Mouse (Mus musculus): ENCODE data around the gene Sycp2l. TPM values are rescaled to one million over a fixed set of nuclear protein-coding genes. Genes with fewer than 3 reads are reported as not detected.
A peak's percentile ranks its signal among the peaks of the same experiment; 100 is the strongest.
"Not testable (repeated sequence)": the region's sequence is repeated elsewhere in the genome, so short reads cannot be mapped to it uniquely, and the experiment has no call there.

The Sycp2l gene
- polyA plus RNA-seq, 1 experiment from 2014 or later, result not detected

DNA sequence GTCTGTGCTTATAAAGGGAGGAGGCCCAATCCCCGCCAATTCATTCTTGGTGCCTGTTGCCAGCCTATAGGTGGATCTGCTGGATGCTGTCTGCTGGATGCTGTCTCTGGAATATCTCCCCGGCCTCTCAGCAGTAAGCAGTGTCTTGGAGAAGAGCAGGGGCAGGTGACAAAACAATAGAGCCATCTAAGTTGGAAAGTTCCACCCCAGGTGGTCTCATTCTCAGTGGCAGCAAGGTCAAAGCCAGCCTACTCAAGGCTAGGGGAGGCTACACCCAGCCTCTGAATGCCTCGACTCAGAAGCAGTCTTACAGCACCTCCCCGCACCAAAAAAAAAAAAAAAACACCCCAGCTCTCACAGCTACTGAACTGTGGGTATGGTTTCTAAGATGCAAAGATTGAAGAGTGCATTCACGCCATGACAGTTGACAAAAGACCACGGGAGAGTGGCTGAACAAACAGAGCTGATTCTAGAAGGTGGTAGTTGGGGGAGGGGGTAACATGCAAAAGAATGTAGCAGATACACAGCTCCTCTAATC lies 31.4 kb downstream of the Sycp2l start:
- ATAC-seq (ENCODE audit: low read depth), result no peak
- Histone ChIP-seq H3K36me3 (no peaks in the 10 kb centered on the region), H3K9ac (no peak overlapping the region), H3K4me1 (replicated peaks) (no peaks in the 10 kb centered on the region), H3K4me3 (no peak overlapping the region), H3K27me3 (no peaks in the 10 kb centered on the region), H3K9me3 (no peaks in the 10 kb centered on the region), H3K27ac (replicated peaks) (no peak overlapping the region), H3K4me2 (no peak overlapping the region)
- WGBS, result 59% methylated on average over 6 of the region's 6 CpGs

DNA sequence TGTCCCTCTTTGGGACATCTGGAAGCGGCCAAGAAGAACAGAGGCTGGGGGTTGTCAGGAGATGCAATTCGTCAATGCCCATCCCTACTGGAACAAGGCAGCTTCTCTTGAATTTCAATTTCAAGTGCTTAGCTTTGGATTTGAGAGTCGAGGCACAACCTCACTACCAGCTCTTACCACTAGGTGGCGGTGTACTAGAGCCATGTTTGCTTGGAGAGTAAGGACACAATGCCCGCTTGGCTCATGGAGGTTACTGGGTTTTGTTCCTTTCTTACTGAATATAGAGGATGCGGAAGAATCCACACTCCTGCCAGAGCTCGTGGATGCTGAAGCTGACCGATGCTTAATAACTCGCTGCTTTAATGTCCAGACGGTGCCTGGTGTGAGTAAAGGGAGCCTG lies 32.2 kb downstream of the Sycp2l start:
- ATAC-seq (ENCODE audit: low read depth), result no peak
- H3K9ac ChIP-seq, result no peak overlapping the region
- no peak overlapping the region for H3K27ac ChIP-seq (replicated peaks)
- H3K27me3 ChIP-seq, result no peaks in the 10 kb centered on the region
- H3K9me3 ChIP-seq, result no peaks in the 10 kb centered on the region
- H3K4me1 ChIP-seq (replicated peaks), result no peaks in the 10 kb centered on the region
- no peak overlapping the region for H3K4me3 ChIP-seq
- no peak overlapping the region for H3K4me2 ChIP-seq
- 79% methylated on average over 10 of the region's 10 CpGs for WGBS
- H3K36me3 ChIP-seq, result no peaks in the 10 kb centered on the region

DNA sequence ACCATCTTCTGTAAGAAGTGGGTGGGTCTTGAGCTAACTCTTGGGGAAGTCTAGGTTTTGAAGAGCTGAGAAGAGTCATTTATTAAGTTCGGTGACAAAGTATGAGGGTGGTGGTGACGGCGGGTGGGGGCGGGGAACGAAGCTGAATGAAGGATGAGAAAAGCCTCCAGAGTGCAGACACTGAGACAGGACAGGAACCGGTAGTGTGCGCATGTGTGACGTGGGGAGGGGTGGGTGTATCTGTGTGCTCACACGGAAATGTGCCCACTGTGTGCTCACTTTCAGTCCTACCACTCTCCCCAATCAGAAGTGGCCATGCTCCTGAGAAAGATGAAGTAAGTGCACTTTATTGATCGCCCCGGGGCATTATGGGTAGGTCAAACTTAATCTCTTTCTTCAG lies 39.0 kb downstream of the Sycp2l start:
- Histone ChIP-seq H3K4me2 (no peak overlapping the region), H3K9ac (no peak overlapping the region), H3K4me3 (no peak overlapping the region), H3K36me3 (no peaks in the 10 kb centered on the region), H3K9me3 (no peaks in the 10 kb centered on the region), H3K27me3 (no peaks in the 10 kb centered on the region), H3K27ac (replicated peaks) (no peak overlapping the region), H3K4me1 (replicated peaks) (no peaks in the 10 kb centered on the region)
- WGBS, result 87% methylated on average over 11 of the region's 11 CpGs
- no peak for ATAC-seq (ENCODE audit: low read depth)

DNA sequence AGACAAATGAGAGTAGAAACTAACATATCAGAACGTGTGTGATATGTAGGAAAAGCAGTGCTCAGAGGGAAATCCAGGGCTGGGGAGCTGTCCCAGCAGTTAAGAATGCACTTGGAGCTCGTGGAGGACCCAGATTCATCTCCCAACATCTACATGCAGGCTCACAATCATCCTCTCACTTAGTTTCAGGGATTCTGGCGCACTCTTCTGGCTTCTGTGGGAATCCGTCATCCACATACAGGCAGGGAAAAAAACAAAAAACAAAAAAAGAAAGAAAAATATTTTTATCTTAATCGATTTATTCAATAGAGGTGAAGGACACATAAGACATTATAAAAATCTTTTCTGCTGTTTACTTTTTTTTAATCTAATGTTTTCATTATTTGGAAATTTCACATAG lies 44.3 kb downstream of the Sycp2l start:
- H3K4me2 ChIP-seq, result no peak overlapping the region
- no peaks in the 10 kb centered on the region for H3K4me1 ChIP-seq (replicated peaks)
- no peak overlapping the region for H3K9ac ChIP-seq
- 71% methylated on average over 5 of the region's 5 CpGs for WGBS
- H3K27ac ChIP-seq (replicated peaks), result no peak overlapping the region
- no peaks in the 10 kb centered on the region for H3K9me3 ChIP-seq
- ATAC-seq (ENCODE audit: low read depth), result no peak
- H3K4me3 ChIP-seq, result no peak overlapping the region
- H3K27me3 ChIP-seq, result no peaks in the 10 kb centered on the region
- no peaks in the 10 kb centered on the region for H3K36me3 ChIP-seq

DNA sequence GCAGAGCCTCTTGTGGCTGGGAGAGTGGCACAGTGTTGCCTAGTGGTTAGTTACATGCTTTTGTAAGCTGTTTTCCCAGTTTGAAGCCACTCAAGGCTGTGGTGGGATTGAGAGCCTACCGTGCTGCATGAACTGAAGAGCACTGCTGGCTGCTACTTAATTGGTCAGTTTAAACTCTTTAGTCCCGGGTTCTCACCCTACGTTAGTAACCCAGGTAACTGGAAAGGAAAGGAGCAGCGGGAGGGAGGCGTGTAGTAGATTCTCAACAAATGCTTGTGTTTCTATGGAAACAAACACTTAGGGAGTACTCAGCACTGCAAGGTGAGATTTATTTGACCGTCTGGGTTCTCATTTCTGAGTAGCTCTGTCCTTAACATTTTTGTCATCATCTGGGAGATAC lies 73.8 kb downstream of the Sycp2l start:
- Histone ChIP-seq H3K9me3 (no peaks in the 10 kb centered on the region), H3K9ac (no peak overlapping the region), H3K4me1 (replicated peaks) (no peaks in the 10 kb centered on the region), H3K36me3 (peaks cover 74% of the 10 kb centered on the region), H3K27ac (replicated peaks) (no peak overlapping the region), H3K4me2 (no peak overlapping the region), H3K27me3 (no peaks in the 10 kb centered on the region), H3K4me3 (no peak overlapping the region)
- WGBS, result 68% methylated on average over 6 of the region's 6 CpGs
- no peak for ATAC-seq (ENCODE audit: low read depth)

DNA sequence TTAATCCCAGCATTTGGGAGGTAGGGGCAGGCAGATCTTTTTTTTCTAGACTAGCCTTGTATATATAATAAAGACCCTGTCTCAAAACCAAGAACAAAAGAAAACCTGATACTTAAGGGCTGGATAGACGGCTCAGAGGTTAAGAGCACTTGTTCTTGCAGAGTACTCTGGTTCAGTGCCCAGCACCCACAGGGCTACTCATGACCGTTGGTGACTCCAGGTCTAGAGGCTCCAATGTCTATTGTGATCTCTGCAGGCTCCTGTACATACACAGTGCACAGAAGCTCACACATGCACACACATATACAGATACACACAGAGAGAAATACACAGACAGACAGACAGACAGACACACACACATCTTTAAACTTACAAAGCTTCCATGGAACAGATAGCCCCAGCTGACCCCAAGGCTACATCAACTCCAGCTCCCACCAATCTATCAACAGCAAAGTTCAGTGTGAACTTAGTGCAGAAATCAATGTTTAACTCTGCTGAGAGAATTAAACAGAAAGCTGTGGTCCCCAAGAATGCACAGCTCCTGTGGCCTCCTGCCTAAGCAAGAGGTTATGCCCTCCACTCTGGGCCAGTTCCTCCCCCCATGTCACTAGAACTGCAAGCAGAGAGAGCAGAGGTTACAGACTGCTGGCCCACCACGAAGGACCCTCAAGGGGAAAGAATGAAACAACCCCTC lies 81.7 kb downstream of the Sycp2l start:
- H3K36me3 ChIP-seq, result peaks cover 33% of the 10 kb centered on the region
- no peaks in the 10 kb centered on the region for H3K4me1 ChIP-seq (replicated peaks)
- H3K27me3 ChIP-seq, result no peaks in the 10 kb centered on the region
- no peak overlapping the region for H3K27ac ChIP-seq (replicated peaks)
- no peak for ATAC-seq (ENCODE audit: low read depth)
- H3K9ac ChIP-seq, result no peak overlapping the region
- no peak overlapping the region for H3K4me2 ChIP-seq
- WGBS, result 74% methylated on average over 3 of the region's 3 CpGs
- no peak overlapping the region for H3K4me3 ChIP-seq
- no peaks in the 10 kb centered on the region for H3K9me3 ChIP-seq

DNA sequence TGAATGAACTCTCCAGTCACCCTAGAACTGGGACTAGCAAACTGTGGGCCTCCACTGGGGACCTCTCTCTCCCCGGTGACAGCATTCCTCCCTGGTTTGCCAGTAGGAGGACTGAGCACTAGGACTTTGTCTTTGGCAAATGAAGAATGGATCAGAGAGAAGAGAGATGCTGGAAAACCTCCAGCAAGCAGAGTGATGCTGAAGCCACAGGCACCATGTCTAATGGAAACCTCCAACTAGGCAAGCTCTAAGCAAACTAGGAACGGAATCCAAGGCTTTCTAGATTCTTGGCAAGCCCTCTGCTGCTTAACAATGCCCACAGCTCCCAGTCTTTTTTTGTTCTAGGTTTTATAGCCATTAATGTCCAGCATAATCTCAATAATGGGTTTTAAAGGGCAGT lies 86.8 kb downstream of the Sycp2l start:
- 69% methylated on average over 2 of the region's 2 CpGs for WGBS

DNA sequence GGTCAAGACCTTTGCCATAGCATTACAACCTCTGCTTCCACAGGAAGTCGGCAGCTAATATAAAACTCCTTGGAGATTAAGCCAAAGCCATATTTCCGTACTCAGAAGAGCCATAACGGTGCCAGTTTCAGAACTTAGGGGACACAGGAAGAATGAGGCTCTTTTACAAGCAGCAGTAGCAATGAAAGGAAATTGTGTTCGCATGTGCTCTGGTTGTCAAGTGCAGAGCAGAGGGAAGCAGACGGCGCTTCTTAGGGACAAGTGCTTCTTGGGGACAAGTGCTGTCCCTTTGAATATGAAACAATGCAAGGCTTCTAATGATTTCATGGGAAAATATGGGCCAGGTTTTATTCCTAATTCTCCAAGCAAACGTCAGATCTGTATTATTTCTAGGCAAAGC lies 89.2 kb downstream of the Sycp2l start:
- Histone ChIP-seq H3K4me3 (no peak overlapping the region), H3K27ac (replicated peaks) (no peak overlapping the region), H3K9ac (no peak overlapping the region), H3K4me1 (replicated peaks) (peaks cover 28% of the 10 kb centered on the region), H3K27me3 (no peaks in the 10 kb centered on the region), H3K4me2 (no peak overlapping the region), H3K9me3 (no peaks in the 10 kb centered on the region), H3K36me3 (no peaks in the 10 kb centered on the region)
- ATAC-seq (ENCODE audit: low read depth), result no peak
- WGBS, result 44% methylated on average over 7 of the region's 7 CpGs

More for the DNA sequence above, 86.8 kb downstream of the Sycp2l start:
- H3K27me3 ChIP-seq, result no peaks in the 10 kb centered on the region
- H3K27ac ChIP-seq (replicated peaks), result no peak overlapping the region
- H3K4me1 ChIP-seq (replicated peaks), result peaks cover 28% of the 10 kb centered on the region
- H3K4me3 ChIP-seq, result no peak overlapping the region
- no peaks in the 10 kb centered on the region for H3K36me3 ChIP-seq
- no peak overlapping the region for H3K4me2 ChIP-seq
- no peak for ATAC-seq (ENCODE audit: low read depth)
- no peak overlapping the region for H3K9ac ChIP-seq
- H3K9me3 ChIP-seq, result no peaks in the 10 kb centered on the region

DNA sequence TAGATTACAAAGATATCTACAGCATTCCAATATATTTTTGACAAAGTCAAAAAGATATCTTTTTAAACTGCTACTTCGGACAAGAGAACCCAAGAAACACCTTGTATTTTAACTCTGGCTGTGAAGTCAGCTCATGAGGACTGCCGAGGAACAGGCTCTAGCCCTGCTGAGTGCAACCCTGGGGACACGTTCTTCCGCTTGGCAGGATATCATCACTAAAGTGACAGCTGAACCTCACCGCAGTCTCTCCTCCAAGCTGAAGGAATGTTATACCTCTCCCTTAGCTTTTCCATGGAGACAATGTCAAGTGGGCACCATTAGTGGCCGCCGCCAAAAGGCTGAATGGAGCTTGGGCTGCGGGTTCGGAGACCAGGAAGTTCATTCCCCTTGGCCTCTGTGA lies 89.6 kb downstream of the Sycp2l start:
- ATAC-seq (ENCODE audit: low read depth), result 0 out of 2 replicates have a peak, but pooled peaks have one; percentile 10
- H3K4me3 ChIP-seq, result no peak overlapping the region

DNA sequence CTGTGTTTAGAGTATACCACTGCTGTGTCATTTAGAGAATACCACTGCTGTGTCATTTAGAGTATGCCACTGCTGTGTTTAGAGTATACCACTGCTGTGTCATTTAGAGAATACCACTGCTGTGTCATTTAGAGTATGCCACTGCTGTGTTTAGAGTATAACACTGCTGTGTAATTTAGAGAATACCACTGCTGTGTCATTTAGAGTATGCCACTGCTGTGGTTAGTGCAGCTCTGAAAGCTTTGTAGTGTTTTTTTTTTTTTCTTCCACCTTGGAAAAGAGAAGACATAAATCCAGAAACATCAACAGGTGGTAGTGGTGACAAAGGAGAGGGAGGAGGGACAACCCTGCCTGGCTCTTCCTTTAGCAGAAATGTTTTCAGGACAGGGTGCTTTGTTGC lies 91.5 kb downstream of the Sycp2l start:
- H3K4me2 ChIP-seq; H3K4me3 ChIP-seq; H3K27me3 ChIP-seq; H3K9me3 ChIP-seq; H3K27ac ChIP-seq (replicated peaks); H3K9ac ChIP-seq; H3K36me3 ChIP-seq; ATAC-seq (ENCODE audit: low read depth): not testable (repeated sequence)
- peaks cover 28% of the 10 kb centered on the region for H3K4me1 ChIP-seq (replicated peaks)

More for the DNA sequence above, 89.6 kb downstream of the Sycp2l start:
- 60% methylated on average over 9 of the region's 9 CpGs for WGBS
- no peak overlapping the region for H3K9ac ChIP-seq
- H3K27ac ChIP-seq (replicated peaks), result no peak overlapping the region
- H3K27me3 ChIP-seq, result no peaks in the 10 kb centered on the region
- no peaks in the 10 kb centered on the region for H3K36me3 ChIP-seq
- H3K9me3 ChIP-seq, result no peaks in the 10 kb centered on the region
- H3K4me2 ChIP-seq, result no peak overlapping the region
- peaks cover 28% of the 10 kb centered on the region for H3K4me1 ChIP-seq (replicated peaks)

DNA sequence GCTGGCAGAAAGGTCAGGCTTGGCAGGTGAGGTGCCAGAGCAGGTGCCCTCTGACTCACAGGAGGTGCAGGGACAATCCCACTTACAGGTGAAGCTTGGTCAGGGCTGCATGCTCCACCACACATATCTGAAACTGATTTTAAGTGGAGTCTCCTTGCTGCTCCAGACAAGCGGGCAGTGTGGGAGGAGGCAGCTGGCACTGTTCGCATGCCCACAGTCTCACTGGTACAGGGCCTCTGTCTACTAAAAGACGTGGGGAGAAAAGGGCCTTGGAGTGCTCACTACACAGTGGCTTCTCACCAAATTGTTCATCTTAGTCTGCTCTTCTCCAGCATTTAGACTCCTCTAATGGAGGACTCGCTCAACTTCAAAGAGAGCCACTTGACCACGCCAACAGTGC lies 92.1 kb downstream of the Sycp2l start:
- 91% methylated on average over 5 of the region's 5 CpGs for WGBS
- Histone ChIP-seq H3K4me3 (no peak overlapping the region), H3K9ac (no peak overlapping the region)

DNA sequence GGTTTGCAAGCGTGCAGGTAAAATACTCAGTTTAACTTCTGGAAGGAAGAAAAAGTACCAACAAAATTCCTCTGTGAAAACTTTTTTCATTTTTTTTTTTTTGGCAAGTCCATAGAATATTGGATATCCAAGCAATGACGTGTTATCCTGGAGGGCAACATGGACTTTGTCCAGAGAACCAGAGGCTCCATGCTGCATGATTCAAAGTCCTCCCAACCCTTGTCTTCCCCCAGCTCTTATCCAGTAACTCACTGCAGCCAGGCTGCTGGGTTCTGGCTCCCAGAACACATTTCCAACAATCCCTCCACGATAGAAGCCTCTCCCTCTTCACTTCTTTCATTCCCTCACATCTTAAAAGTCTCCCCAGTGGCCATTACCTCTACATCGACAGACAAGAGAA lies 97.2 kb downstream of the Sycp2l start:
- Histone ChIP-seq H3K9ac (no peak overlapping the region), H3K4me2 (no peak overlapping the region), H3K9me3 (no peaks in the 10 kb centered on the region), H3K4me3 (no peak overlapping the region), H3K36me3 (no peaks in the 10 kb centered on the region), H3K27ac (replicated peaks) (no peak overlapping the region), H3K27me3 (no peaks in the 10 kb centered on the region), H3K4me1 (replicated peaks) (peaks cover 17% of the 10 kb centered on the region)
- WGBS, result 74% methylated on average over 4 of the region's 4 CpGs
- ATAC-seq (ENCODE audit: low read depth), result no peak

More for the DNA sequence above, 92.1 kb downstream of the Sycp2l start:
- H3K4me2 ChIP-seq, result no peak overlapping the region
- no peaks in the 10 kb centered on the region for H3K27me3 ChIP-seq
- peaks cover 28% of the 10 kb centered on the region for H3K4me1 ChIP-seq (replicated peaks)
- no peak overlapping the region for H3K27ac ChIP-seq (replicated peaks)
- ATAC-seq (ENCODE audit: low read depth), result no peak
- H3K36me3 ChIP-seq, result no peaks in the 10 kb centered on the region
- no peaks in the 10 kb centered on the region for H3K9me3 ChIP-seq

Measured in neural tube, embryonic 13.5 days (tissue).